Mouse (Mus musculus) testis, adult 2 months (tissue): Measurements from ENCODE around the gene Dcaf1.

ENCODE experiments used
- CTCF ChIP-seq: fragments of 200-500 bp; IDR thresholded peaks from 2 replicates; pipeline ENCODE4 v1.5.1; 2012; ENCODE audit warnings: low read depth, mild to moderate bottlenecking, inconsistent platforms, low read length, moderate library complexity; ENCODE audit not compliant: control insufficient read depth, insufficient read depth, insufficient replicate concordance
- POLR2A ChIP-seq: fragments of 200-500 bp; IDR thresholded peaks from 2 replicates; pipeline ENCODE4 v1.6.1; 2012; ENCODE audit warnings: low read depth, mild to moderate bottlenecking, inconsistent platforms, low read length, moderate library complexity; ENCODE audit not compliant: control insufficient read depth

DNA sequence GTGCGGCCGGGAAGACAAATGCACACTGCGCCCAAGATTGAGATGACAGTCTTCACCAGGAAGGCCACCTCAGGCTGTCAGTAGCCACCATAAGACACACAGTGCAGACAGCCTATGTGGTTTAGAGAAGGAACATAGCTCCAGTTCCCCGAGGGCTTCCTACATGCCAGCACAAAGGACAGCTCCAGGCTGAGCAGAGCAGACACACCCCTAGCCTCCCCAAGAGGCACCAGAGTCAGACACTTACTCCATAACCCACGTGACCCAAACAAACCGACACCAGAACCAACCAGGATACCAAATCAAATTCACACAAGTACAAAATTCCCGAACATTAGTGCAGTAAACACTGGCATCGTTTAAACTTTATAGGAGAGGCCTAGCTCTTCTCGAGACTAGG lies 67.6 kb downstream of the Dcaf1 start:
- TF ChIP-seq CTCF (no peak), POLR2A (no peak)
